Mouse (Mus musculus) liver, embryonic 14.5 days (tissue): ENCODE measurements at regions not wholly inside any gene's neighbourhood (a gene's known extent, or its start where the extent isn't known, plus 50 kb on each side); places are given as distances from the start of the nearest gene placed in this dataset.

ENCODE experiments used
- ATAC-seq: fragments of 200-750 bp; cut with Nextera tagmentation; 2 replicates; pipeline ENCODE4 v1.8.0; 2017; ENCODE audit warnings: moderate number of reproducible peaks, mild to moderate bottlenecking, moderate library complexity; ENCODE audit not compliant: insufficient read depth
- DNase-seq, 3 experiments: peaks; one replicate each; pipeline ENCODE4 v3.0.0-alpha.2; 2012 to 2013; ENCODE audit warnings: low read depth in 3 of 3, low spot score in 3 of 3
- H3K27ac ChIP-seq: fragments of 300-500 bp; sonication (generic); 2 replicates; pipeline ENCODE4 v1.5.1; 2014; ENCODE audit warnings: moderate library complexity, mild to moderate bottlenecking, control low read depth, inconsistent platforms
- H3K27me3 ChIP-seq: fragments of 300-500 bp; sonication (generic); 2 replicates; pipeline ENCODE4 v1.6.1; 2014; ENCODE audit warnings: mild to moderate bottlenecking, low read length, moderate library complexity; ENCODE audit not compliant: control insufficient read depth, insufficient read depth
- H3K36me3 ChIP-seq: fragments of 300-500 bp; sonication (generic); replicated peaks from 2 replicates; pipeline ENCODE4 v1.6.1; 2014; ENCODE audit warnings: low read depth; ENCODE audit not compliant: control insufficient read depth, insufficient read depth
- H3K4me1 ChIP-seq, 2 experiments: fragments of 200-500 bp in 1 of 2; fragments of 300-500 bp in 1 of 2; sonication (generic) in 1 of 2; replicated peaks; 2 replicates each; pipeline ENCODE4 v1.6.1; 2012 to 2014; ENCODE audit warnings: antibody characterized with exemption in 1 of 2, inconsistent platforms in 1 of 2, low read length in 1 of 2; ENCODE audit not compliant: control insufficient read depth in 2 of 2, insufficient read depth in 2 of 2
- H3K4me2 ChIP-seq: fragments of 300-500 bp; sonication (generic); 2 replicates; pipeline ENCODE4 v1.6.1; 2014; ENCODE audit warnings: low read depth, mild to moderate bottlenecking, control low read depth, moderate library complexity
- H3K4me3 ChIP-seq, 2 experiments: fragments of 200-500 bp in 1 of 2; fragments of 300-500 bp in 1 of 2; sonication (generic) in 1 of 2; 2 replicates each; pipeline ENCODE4 v1.5.1; 2012 to 2014; ENCODE audit warnings: low read depth in 2 of 2, low read length in 2 of 2, mild to moderate bottlenecking in 2 of 2, control low read depth in 1 of 2, inconsistent platforms in 1 of 2, moderate library complexity in 1 of 2; ENCODE audit not compliant: insufficient read depth in 1 of 2
- H3K9ac ChIP-seq: fragments of 300-500 bp; sonication (generic); replicated peaks from 2 replicates; pipeline ENCODE4 v1.6.1; 2014; ENCODE audit warnings: mild to moderate bottlenecking, control low read depth, moderate library complexity
- H3K9me3 ChIP-seq: fragments of 300-500 bp; sonication (generic); 2 replicates; pipeline ENCODE4 v1.6.1; 2016; ENCODE audit warnings: low read length, mixed read lengths; ENCODE audit not compliant: control insufficient read depth
- CTCF ChIP-seq: IDR thresholded peaks from 2 replicates; pipeline ENCODE4 v1.5.1; 2016; ENCODE audit warnings: antibody characterized with exemption, low read depth, control low read depth
- EP300 ChIP-seq: IDR thresholded peaks from 2 replicates; pipeline ENCODE4 v1.6.1; 2016; ENCODE audit warnings: antibody characterized with exemption, low read depth
- WGBS: fragments of 180-500 bp; shearing (Covaris S2); extraction: QIAGEN DNeasy Blood & Tissue Kit; methylation state at CpG from one replicate; pipeline ENCODE4 v1.1.7; 2014; ENCODE audit not compliant: insufficient replicate concordance; 5-methylcytosine and 5-hydroxymethylcytosine counted together

GRCm38 (mm10) chr6:140290109-140290508 is 133.7 kb upstream of the Plekha5 start:
- Histone ChIP-seq H3K27ac (no peak overlapping the region), H3K9ac (no peak overlapping the region), H3K36me3 (no peaks in the 10 kb centered on the region), H3K9me3 (no peaks in the 10 kb centered on the region), H3K4me1 (peaks cover 0 to 3% of the 10 kb centered on the region in 2 experiments; a peak in 1 of 4 replicates), H3K27me3 (no peaks in the 10 kb centered on the region), H3K4me2 (no peak overlapping the region), H3K4me3 (no peak overlapping the region)
- TF ChIP-seq CTCF: no peak
- TF ChIP-seq EP300: no peak
- 53% methylated on average over 11 of the region's 13 CpGs for WGBS
- no peak for DNase-seq
- ATAC-seq: no peak

- TF ChIP-seq EP300 (no peak), CTCF (no peak)
- DNase-seq (no peak), ATAC-seq (no peak)
- Histone ChIP-seq H3K4me2 (no peak overlapping the region), H3K9ac (no peak overlapping the region), H3K4me1 (peaks cover 0 to 3% of the 10 kb centered on the region in 2 experiments; a peak in 1 of 4 replicates), H3K4me3 (no peak overlapping the region), H3K27ac (no peak overlapping the region), H3K36me3 (no peaks in the 10 kb centered on the region), H3K27me3 (no peaks in the 10 kb centered on the region), H3K9me3 (no peaks in the 10 kb centered on the region)
- WGBS: 47% methylated on average over 8 of the region's 8 CpGs
Observed at GRCm38 (mm10) chr6:140288799-140289198, 135.1 kb upstream of the Plekha5 start.

DNA sequence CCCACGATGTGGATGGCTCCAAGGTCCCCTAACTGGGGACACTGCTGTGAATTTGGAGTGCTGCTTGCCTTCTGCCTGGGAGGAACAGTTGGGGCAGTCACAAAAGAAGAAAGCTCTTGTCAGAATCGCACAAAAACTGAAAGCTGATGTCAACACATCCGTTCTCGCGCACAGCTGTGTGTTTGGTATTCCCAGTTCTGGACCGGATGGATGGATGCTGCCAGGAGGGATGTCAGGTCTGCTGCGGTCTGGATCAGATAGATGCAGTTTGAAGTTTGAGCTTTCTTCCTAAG is 141.6 kb upstream of the Plekha5 start:
- Histone ChIP-seq H3K9me3 (no peaks in the 10 kb centered on the region), H3K27ac (no peak overlapping the region), H3K4me1 (peaks cover 0 to 8% of the 10 kb centered on the region in 2 experiments; a peak in 2 of 4 replicates), H3K36me3 (no peaks in the 10 kb centered on the region), H3K4me3 (no peak overlapping the region), H3K27me3 (no peaks in the 10 kb centered on the region), H3K4me2 (no peak overlapping the region), H3K9ac (no peak overlapping the region)
- ATAC-seq (no peak), DNase-seq (no peak)
- WGBS: 73% methylated on average over 7 of the region's 7 CpGs
- no peak for TF ChIP-seq EP300
- TF ChIP-seq CTCF: no peak

DNA sequence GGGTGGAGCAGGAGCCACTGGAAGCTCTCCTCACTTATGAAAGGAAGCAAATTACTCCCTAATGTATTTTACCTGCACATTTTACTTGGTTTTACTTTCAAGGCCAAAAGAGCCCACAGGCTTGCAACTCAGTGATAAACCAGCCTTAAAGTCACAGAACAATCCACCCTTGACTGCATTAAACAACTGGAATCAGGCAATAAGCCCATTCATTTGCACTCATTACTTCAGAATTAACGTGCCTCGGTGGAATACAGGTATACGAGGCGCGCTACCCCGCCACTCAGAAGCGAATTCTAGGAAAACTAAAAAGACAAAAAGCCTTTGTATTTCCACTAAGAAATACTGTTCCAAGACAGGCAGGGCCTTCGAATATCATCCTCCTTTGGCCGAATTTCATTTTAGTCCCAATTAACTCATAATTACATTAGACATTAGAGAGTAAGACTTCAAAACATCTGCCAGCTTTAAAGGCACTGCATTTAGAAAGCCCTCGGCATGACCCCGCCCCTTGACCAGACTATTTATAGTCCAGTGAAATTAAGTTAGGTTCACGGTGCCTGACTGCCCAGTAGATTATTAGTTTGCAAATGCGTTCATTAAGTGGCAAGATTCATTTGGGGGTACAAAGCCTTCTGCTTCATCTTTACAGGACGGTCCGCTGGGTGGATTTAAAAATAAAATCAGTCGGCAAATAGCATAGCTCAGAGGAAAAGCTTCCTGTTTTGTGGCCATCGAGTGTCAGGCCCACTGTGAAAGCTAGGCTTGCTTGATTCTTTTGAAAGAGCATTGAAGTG is 142.2 kb upstream of the Plekha5 start:
- Histone ChIP-seq H3K27me3 (no peaks in the 10 kb centered on the region), H3K27ac (no peak overlapping the region), H3K9me3 (no peaks in the 10 kb centered on the region), H3K36me3 (no peaks in the 10 kb centered on the region), H3K4me3 (no peak overlapping the region), H3K4me1 (peaks cover 0 to 8% of the 10 kb centered on the region in 2 experiments; a peak in 2 of 4 replicates), H3K9ac (no peak overlapping the region), H3K4me2 (no peak overlapping the region)
- DNase-seq: no peak
- TF ChIP-seq CTCF (no peak), EP300 (no peak)
- 47% methylated on average over 17 of the region's 17 CpGs for WGBS
- no peak for ATAC-seq

DNA sequence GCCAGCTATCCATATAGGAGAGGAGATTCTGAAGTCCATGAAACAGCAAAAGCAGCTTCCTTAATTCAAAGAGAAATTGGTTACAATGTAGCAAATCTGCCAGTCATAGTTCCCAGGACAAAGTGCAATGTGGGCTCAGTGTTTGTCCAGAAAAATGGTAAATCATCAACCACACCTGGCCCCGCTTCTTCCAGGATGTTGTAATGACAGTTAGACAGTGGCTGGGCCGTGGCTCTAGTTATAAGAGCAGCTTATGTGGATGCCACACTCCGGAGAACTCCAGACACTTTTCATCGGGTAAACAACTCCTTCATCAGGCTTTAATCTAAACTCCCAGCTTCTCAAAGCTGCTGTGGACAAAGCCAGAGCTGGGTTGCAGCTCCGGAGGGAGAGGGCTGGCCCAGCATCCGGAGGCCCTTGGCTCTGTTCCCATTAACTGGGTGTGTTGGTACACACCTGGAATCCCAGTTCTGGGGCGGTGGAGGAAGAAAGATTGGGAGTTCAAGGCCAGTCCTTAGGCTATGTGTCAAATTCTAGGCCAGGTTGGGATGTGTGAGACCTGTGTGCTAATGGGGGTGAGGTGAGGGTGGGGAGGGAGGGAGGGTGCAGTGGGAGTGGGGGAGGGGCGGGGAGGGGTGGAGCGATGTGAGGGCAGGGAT is 142.9 kb upstream of the Plekha5 start:
- peak; percentile 80 for ATAC-seq
- no peak overlapping the region for H3K27ac ChIP-seq
- no peak overlapping the region for H3K4me3 ChIP-seq
- no peak overlapping the region for H3K4me2 ChIP-seq
- no peaks in the 10 kb centered on the region for H3K9me3 ChIP-seq
- peak; percentile 19 to 34 (median 32) for DNase-seq
- WGBS: 43% methylated on average over 9 of the region's 9 CpGs
- H3K9ac ChIP-seq: no peak overlapping the region
- H3K36me3 ChIP-seq: no peaks in the 10 kb centered on the region
- peaks cover 0 to 8% of the 10 kb centered on the region in 2 experiments; a peak in 2 of 4 replicates for H3K4me1 ChIP-seq
- no peak for TF ChIP-seq CTCF
- no peak for TF ChIP-seq EP300
- no peaks in the 10 kb centered on the region for H3K27me3 ChIP-seq
